Mouse (Mus musculus) forebrain, embryonic 14.5 days (tissue): ENCODE results near the gene Nudcd2. TPM values are rescaled to one million over a fixed set of nuclear protein-coding genes. Genes with fewer than 3 reads are reported as not detected.
A peak's percentile ranks its signal among the peaks of the same experiment; 100 is the strongest.

Experiments
- ATAC-seq: fragments of 200-750 bp; cut with Nextera tagmentation; 2 replicates; pipeline ENCODE4 v1.8.0; 2017; ENCODE audit warnings: mild to moderate bottlenecking, moderate library complexity
- DNase-seq: peaks from one replicate; pipeline ENCODE4 v3.0.0-alpha.2; 2015; ENCODE audit warnings: low spot score
- H3K27ac ChIP-seq: fragments of 300-500 bp; sonication (generic); 2 replicates; pipeline ENCODE4 v1.5.1; 2014; ENCODE audit warnings: low read depth, mild to moderate bottlenecking, control low read depth, low read length, moderate library complexity
- H3K27me3 ChIP-seq: fragments of 300-500 bp; sonication (generic); replicated peaks from 2 replicates; pipeline ENCODE4 v1.6.1; 2014; ENCODE audit warnings: low read length, control low read depth, mixed read lengths; ENCODE audit not compliant: control insufficient read depth, insufficient read depth
- H3K36me3 ChIP-seq: fragments of 300-500 bp; sonication (generic); 2 replicates; pipeline ENCODE4 v1.6.1; 2014; ENCODE audit warnings: low read length, control low read depth; ENCODE audit not compliant: control insufficient read depth, insufficient read depth
- H3K4me1 ChIP-seq: fragments of 300-500 bp; sonication (generic); 2 replicates; pipeline ENCODE4 v1.6.1; 2014; ENCODE audit warnings: antibody characterized with exemption, low read length, control low read depth; ENCODE audit not compliant: control insufficient read depth, insufficient read depth
- H3K4me2 ChIP-seq: fragments of 300-500 bp; sonication (generic); 2 replicates; pipeline ENCODE4 v1.6.1; 2014; ENCODE audit warnings: mild to moderate bottlenecking, control low read depth, low read length
- H3K4me3 ChIP-seq: fragments of 300-500 bp; sonication (generic); 2 replicates; pipeline ENCODE4 v1.5.1; 2014; ENCODE audit warnings: low read depth, low read length, control low read depth
- H3K9ac ChIP-seq: fragments of 300-500 bp; sonication (generic); 2 replicates; pipeline ENCODE4 v1.6.1; 2014; ENCODE audit warnings: mild to moderate bottlenecking, low read length, control low read depth, moderate library complexity
- H3K9me3 ChIP-seq: fragments of 300-500 bp; sonication (generic); replicated peaks from 2 replicates; pipeline ENCODE4 v1.6.1; 2016; ENCODE audit warnings: low read length, control low read depth, mixed read lengths; ENCODE audit not compliant: control insufficient read depth
- WGBS: fragments of 180-500 bp; shearing (Covaris S2); extraction: QIAGEN DNeasy Blood & Tissue Kit; methylation state at CpG from one replicate; pipeline ENCODE4 v1.1.7; 2014; 5-methylcytosine and 5-hydroxymethylcytosine counted together
- polyA plus RNA-seq: library from polyadenylated mRNA; unstranded; fragments of >200 nt; fragmentation: Nextera tagmentation; extraction: Ambion mirVana; gene quantifications from 2 replicates; pipeline ENCODE4 v1.2.1, GENCODE M21; 2014

Gene Nudcd2
- polyA plus RNA-seq: 87.3 and 98.2 TPM in 2 replicates

DNA sequence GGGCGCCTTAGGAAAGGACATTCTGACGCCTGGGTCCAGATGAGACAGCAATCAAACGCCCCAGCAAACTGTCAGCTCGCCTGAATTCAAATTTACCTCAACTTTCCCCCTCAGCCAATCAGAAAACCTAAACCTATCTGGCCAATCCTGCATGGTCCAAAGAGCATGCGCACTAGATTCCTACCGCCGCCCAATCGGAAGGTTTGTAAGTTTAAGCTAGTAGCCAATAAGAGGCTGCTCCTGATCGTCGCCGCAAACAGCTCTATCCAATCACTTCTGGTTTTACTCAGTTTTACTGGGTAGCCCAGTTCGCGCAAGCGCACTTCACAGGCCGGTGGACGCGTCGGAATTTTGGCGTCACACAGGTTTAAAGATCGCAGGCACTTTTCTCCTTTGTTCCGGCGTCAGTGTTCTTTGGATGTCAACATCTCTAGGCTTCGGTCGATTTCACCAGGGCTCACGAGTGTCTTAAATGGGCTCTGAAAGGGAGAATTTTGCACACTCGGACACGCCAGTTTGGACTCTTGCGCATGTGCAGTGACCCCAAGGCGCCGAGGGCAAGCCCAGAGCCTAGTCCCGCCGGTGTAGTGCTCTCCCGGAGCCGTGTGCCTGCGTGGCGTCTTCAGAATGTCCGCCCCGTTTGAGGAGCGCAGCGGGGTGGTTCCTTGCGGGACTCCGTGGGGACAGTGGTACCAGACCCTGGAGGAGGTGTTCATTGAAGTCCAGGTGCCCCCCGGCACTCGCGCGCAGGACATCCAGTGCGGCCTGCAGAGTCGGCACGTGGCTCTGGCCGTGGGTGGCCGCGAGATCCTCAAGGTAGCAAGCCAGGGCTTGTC lies at the start of gene Nudcd2, which contains the start of gene Hmmr:
TSS of gene Nudcd2 (plus strand) at position 329 of the 836 bp plus-strand sequence.
TSS of gene Hmmr (minus strand) at position 84 of the 836 bp plus-strand sequence.
- DNase-seq (peak; percentile 100), ATAC-seq (peak; percentile 99)
- Histone ChIP-seq H3K4me3 (peak within 1 kb of the TSS; percentile 85), H3K27ac (peak within 1 kb of the TSS; percentile 78), H3K9me3 (no peaks in the 10 kb centered on the region), H3K4me1 (peaks cover 15% of the 10 kb centered on the region), H3K9ac (peak within 1 kb of the TSS; percentile 82), H3K27me3 (no peaks in the 10 kb centered on the region), H3K36me3 (peaks cover 27% of the 10 kb centered on the region), H3K4me2 (peak within 1 kb of the TSS; percentile 76)
- WGBS: under 1% methylated on average over 52 of the region's 52 CpGs

DNA sequence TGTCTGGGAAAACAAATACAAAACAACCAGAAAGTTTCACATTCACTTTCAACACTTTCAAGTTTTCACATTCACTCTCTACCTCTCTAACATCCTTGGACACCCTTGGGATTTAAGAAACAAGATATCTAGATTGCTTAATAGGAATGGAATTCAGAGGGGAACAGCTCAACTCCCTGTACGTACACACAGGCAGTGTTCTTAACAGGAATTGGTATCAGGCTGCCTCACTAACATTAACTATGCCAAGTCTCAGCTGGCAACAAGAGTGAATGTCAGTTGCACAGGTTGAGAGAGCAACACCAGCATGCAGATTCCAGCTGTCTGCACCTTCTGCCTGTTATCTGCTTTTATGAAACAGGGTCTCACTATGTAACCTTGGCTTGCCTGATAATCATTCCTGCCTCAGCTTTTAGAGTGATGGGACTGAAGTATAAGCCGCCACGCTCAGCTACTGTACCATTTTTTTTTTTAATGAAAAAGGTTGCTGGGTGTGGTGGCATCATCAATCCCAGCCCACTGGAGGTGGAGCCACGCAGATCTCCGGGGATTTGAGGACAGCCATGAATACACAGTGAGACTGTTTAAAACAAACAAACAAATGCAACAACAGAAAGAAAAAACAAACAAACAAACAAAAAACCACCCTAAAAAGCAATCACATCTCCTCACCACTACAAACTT lies 42.9 kb upstream of the Nudcd2 start:
- H3K27me3 ChIP-seq: no peaks in the 10 kb centered on the region
- H3K4me2 ChIP-seq: peak overlapping the region; percentile 92
- WGBS: 54% methylated on average over 5 of the region's 5 CpGs
- H3K36me3 ChIP-seq: peaks cover 17% of the 10 kb centered on the region
- ATAC-seq (no peak), DNase-seq (no peak)
- H3K27ac ChIP-seq: no peak overlapping the region
- peaks cover 27% of the 10 kb centered on the region for H3K4me1 ChIP-seq
- H3K9ac ChIP-seq: peak overlapping the region; percentile 78; the same call in 1 of the 2 replicates
- H3K9me3 ChIP-seq: no peaks in the 10 kb centered on the region
- no peak overlapping the region for H3K4me3 ChIP-seq

DNA sequence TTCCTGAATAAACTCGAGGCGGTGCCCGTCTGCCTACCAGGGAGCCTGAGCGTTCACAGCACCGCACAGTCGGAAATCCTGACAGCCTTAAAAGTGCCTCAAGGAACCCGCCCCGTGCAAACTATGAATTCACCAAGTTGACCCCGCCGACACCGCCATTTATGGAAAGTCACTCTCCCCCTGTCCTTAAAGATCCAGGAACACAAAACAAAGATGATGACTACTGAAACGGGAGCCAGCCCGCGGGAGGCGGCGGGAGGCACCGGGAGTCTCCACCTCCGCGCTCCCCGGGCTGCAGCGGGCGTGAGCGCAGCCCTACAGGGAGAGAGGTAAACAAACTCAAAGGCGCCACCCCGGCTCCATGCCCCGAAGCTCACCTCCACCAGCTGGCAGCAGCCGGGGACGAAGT lies 41.4 kb upstream of the Nudcd2 start:
- 0% methylated on average over 26 of the region's 28 CpGs for WGBS
- no peaks in the 10 kb centered on the region for H3K27me3 ChIP-seq
- H3K4me1 ChIP-seq: peaks cover 27% of the 10 kb centered on the region
- peaks cover 4% of the 10 kb centered on the region for H3K36me3 ChIP-seq
- peak overlapping the region; percentile 92 for H3K4me2 ChIP-seq
- H3K4me3 ChIP-seq: peak overlapping the region; percentile 71
- DNase-seq (peak; percentile 34), ATAC-seq (peak; percentile 68)
- peak overlapping the region; percentile 70; the same call in 1 of the 2 replicates for H3K27ac ChIP-seq
- H3K9ac ChIP-seq: peak overlapping the region; percentile 78
- no peaks in the 10 kb centered on the region for H3K9me3 ChIP-seq

DNA sequence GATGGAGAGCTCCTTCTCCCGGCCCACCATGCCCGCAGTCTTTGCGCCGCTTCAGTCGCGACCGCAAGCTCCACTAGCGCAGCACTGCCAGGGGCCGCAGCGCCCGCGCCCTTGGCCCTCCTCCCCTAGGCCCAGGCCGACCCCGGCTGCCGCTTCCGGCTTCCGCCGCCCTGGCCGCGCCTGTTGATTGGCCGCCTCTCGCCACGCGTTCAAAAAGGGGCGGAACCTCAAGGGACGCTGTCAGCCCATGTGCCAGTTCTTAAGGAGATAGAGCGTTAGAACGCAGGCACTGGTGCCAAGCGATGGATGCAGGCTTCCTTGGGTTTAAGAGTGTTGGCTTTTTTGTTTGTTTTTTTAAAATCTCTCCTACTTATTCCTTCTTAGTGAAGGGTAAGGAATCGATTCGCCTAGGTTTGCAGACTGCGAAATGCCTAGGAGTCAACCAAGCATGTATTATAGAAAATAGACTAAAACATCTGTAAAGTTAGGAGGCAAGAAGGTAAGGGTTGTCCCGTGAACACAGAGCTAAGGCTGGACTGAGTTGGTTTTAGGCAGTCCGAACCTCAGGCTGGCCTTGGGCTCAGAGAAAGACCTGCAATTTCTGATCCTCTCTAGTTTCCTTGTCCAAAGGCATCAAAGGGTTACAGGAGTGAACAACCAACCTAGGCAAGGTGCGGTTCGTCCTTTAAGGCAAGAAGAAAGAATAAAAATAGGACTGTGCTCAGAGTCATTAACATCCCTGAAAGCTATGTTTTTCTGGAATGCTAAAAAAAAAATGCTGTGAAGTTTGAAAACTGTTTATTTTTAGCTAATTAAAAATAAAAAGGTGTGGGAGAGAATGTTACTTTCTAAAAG lies 40.7 kb upstream of the Nudcd2 start:
- peak; percentile 98 for ATAC-seq
- Histone ChIP-seq H3K9ac (peak overlapping the region; percentile 78), H3K27ac (peak overlapping the region; percentile 70; the same call in 1 of the 2 replicates), H3K4me1 (peaks cover 27% of the 10 kb centered on the region), H3K4me2 (peak overlapping the region; percentile 92), H3K27me3 (no peaks in the 10 kb centered on the region), H3K4me3 (peak overlapping the region; percentile 71), H3K36me3 (no peaks in the 10 kb centered on the region), H3K9me3 (no peaks in the 10 kb centered on the region)
- 0% methylated on average over 36 of the region's 36 CpGs for WGBS
- peak; percentile 97 for DNase-seq

DNA sequence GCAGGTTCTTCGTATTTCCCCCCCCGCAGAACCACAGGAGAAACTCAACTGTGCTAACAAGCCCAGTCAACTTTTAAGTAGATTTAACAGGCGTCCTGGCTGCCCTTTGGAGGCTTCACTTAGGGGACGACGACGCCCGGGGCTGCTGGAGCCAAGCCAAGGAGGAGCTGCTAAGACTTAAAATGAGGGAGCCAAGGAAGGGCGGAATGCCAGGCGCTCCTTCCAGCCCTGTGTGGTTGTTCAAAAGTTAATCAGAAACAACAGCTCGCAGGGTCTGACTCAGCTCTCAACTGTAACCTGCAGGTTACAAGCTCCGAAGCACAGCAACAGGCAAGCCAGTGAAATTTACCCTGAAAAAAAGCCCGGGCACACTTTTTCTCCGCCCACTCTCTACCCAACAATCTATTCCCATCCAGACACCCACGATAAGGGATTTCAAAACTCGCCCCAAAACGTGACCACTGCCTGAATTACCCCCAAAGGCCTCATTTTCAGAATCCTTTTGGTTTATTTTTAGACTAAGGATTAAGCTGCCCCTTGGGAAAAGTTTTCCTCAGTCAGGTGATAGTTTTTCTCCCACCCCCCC lies 40.0 kb upstream of the Nudcd2 start:
- Histone ChIP-seq H3K4me1 (peaks cover 27% of the 10 kb centered on the region), H3K9ac (peak overlapping the region; percentile 75), H3K27me3 (no peaks in the 10 kb centered on the region), H3K4me2 (peak overlapping the region; percentile 92), H3K36me3 (no peaks in the 10 kb centered on the region), H3K27ac (peak overlapping the region; percentile 90), H3K9me3 (no peaks in the 10 kb centered on the region), H3K4me3 (peak overlapping the region; percentile 71)
- DNase-seq: peak; percentile 87
- ATAC-seq: no peak; the same call in 1 of the 2 replicates
- WGBS: under 1% methylated on average over 16 of the region's 16 CpGs

DNA sequence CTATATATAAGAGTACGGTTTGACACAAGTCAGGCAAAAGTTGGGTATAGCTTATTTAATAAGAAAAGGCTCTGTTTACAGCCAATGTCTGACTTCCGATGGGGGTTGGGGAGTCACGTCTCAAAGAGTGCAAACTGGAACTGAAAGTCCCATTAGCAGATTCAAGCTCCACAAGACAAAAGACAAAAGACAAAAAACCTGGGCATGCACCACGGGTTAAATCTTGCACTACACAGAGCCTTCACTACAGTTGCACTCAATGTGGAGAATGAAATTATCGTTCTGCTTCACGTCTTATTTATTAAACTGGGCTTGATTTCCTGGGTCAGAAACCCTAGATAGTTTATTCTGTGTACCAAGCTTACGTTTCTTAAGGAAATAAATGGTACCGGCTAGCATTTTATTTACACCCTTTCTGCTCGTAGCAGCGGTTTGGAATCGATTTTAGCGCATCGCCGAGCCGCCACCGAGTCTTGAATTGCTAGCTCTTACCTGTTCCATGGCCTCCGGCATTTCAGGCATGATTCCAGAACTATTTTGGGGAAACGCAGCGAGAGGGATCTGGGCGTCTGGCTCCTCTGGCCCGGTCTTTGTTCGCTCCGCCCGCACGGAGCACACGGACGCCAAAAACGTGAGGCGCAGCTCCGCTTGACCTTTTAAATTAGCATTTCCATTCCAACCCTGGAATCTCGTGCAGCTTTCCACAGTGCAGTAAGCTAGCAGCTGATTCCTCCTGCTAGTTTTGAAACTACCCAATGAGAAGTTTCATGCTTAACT lies 39.0 kb upstream of the Nudcd2 start:
- under 1% methylated on average over 31 of the region's 31 CpGs for WGBS

DNA sequence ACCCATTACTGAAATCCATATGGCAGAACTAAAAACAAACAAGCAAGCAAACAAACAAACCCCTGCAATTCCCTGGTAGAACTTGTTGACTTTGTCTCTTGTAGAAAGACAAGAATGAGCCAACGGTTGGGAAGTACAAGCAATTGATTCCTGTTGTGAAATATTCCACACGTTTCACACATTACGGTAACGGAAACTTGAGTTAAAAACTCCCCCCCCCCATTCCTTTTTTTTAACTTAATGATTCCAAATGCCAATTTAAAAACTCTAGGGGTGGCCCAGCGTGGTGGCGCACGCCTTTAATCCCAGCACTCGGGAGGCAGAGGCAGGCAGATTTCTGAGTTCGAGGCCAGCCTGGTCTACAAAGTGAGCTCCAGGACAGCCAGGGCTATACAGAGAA lies 38.4 kb upstream of the Nudcd2 start, which contains the start of gene Mat2b:
TSS of gene Mat2b (minus strand) at position 101 of the 400 bp plus-strand sequence.
- no peak for ATAC-seq
- H3K27ac ChIP-seq: peak within 1 kb of the TSS; percentile 90
- no peaks in the 10 kb centered on the region for H3K36me3 ChIP-seq
- H3K27me3 ChIP-seq: no peaks in the 10 kb centered on the region
- no peaks in the 10 kb centered on the region for H3K9me3 ChIP-seq
- H3K4me1 ChIP-seq: peaks cover 23% of the 10 kb centered on the region
- H3K9ac ChIP-seq: peak within 1 kb of the TSS; percentile 75
- peak within 1 kb of the TSS; percentile 92 for H3K4me2 ChIP-seq
- H3K4me3 ChIP-seq: peak within 1 kb of the TSS; percentile 71
- 84% methylated on average over 9 of the region's 9 CpGs for WGBS
- DNase-seq: no peak

More for the DNA sequence above, 39.0 kb upstream of the Nudcd2 start:
- no peaks in the 10 kb centered on the region for H3K27me3 ChIP-seq
- no peaks in the 10 kb centered on the region for H3K36me3 ChIP-seq
- DNase-seq (peak; percentile 84), ATAC-seq (peak; percentile 44)
- H3K4me1 ChIP-seq: peaks cover 27% of the 10 kb centered on the region
- no peaks in the 10 kb centered on the region for H3K9me3 ChIP-seq
- peak overlapping the region; percentile 75 for H3K9ac ChIP-seq
- H3K27ac ChIP-seq: peak overlapping the region; percentile 90
- H3K4me3 ChIP-seq: peak overlapping the region; percentile 71
- peak overlapping the region; percentile 92 for H3K4me2 ChIP-seq
